Mouse (Mus musculus): ENCODE data around the gene Lsm11.

- TF ChIP-seq TAL1 (IDR thresholded peaks at IDR 0.05; ENCODE audit: low read length) (no peak), GATA1 (IDR thresholded peaks at IDR 0.05; ENCODE audit: low read length) (no peak)
Observed at GRCm38 (mm10) chr11:45946796-45947195, 2.1 kb upstream of the Lsm11 start.

Measured in erythroblast, embryonic 14.5 days (primary cell).